Mouse (Mus musculus) bone marrow macrophage, adult 2 months (primary cell): ENCODE results near the gene Polr2a. TPM values are rescaled to one million over a fixed set of nuclear protein-coding genes. Genes with fewer than 3 reads are reported as not detected.

Experiments
- H3K27ac ChIP-seq: 2 replicates; pipeline ENCODE4 v1.5.1; 2012; ENCODE audit warnings: low read depth, low read length; ENCODE audit not compliant: insufficient read depth
- H3K4me1 ChIP-seq: 2 replicates; pipeline ENCODE4 v1.6.1; 2012; ENCODE audit warnings: low read length; ENCODE audit not compliant: control insufficient read depth, insufficient read depth
- H3K4me3 ChIP-seq: 2 replicates; pipeline ENCODE4 v1.5.1; 2012; ENCODE audit warnings: mild to moderate bottlenecking, low read length, moderate library complexity; ENCODE audit not compliant: insufficient read depth
- CTCF ChIP-seq: IDR thresholded peaks from 2 replicates; pipeline ENCODE4 v1.5.1; 2012; ENCODE audit warnings: low read depth, mild to moderate bottlenecking, low read length, moderate library complexity
- POLR2A ChIP-seq: IDR thresholded peaks from 2 replicates; pipeline ENCODE4 v1.6.1; 2012; ENCODE audit warnings: mild to moderate bottlenecking, low read depth, low read length, borderline replicate concordance
- polyA plus RNA-seq: library from polyadenylated mRNA; stranded (reverse); fragments of >200 nt; gene quantifications from 2 replicates; pipeline ENCODE4 v1.2.4, GENCODE M21; 2012; ENCODE audit not compliant: missing spikeins, insufficient read depth, insufficient read length

The Polr2a gene
- polyA plus RNA-seq, 1 experiment = 69.7 TPM

DNA sequence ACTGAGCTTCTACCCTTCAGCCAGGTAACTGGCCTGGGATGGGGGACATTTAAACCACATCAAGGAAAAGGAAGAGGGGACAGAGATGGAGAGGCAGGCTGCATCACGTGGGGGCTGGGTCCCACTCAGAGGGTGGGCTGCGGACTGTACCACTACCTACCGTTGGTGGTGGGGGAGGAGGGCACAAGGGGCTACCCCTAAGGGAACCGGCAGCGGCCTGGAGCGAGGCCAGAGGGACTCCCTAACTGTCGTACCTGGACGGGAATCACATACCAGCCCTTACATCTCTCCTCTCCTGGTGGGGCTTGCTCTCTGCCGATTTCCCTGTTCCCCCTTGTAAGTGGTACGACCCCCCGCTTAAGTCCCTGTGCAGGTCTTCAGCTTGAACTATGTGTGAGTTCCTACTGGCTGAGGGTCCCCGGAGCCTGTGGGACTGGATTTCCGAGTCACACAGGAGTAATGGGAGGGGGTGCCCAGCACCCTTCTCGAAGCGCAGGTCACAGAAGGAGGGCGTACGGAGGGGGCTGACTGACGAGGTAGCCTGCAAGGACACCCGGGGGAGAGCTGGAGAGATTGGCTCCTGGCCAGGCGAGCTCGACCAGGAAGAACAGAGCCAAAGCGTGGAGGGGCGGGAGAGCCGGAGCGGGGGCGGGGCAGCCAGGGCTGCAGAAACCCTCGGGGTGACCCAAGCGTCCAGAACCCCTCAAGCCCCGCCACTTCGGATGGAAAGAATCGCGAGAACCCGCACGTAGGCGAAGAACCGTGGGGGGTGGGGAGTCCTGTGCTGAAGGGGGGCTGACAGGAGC lies 42.2 kb upstream of the Polr2a start:
- TF ChIP-seq CTCF = no peak
- TF ChIP-seq POLR2A = no peak
- Histone ChIP-seq H3K4me3 (peak overlapping the region; percentile 75), H3K27ac (peak overlapping the region; percentile 94), H3K4me1 (peaks cover 26% of the 10 kb centered on the region)

DNA sequence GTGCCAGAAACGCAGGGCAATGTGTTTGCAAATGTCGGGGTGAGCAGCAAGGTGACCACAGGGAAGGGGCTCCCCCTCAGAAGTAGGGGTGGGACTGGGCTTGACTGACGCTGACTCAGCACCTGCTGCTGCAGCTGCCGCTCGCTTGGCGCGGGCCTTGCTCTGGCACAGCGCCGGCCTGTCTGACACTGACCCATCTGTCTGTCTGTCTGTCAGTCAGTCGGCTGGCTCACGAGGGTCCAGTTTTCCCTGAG lies 41.6 kb upstream of the Polr2a start:
- Histone ChIP-seq H3K4me3 (peak overlapping the region; percentile 75), H3K4me1 (peaks cover 26% of the 10 kb centered on the region), H3K27ac (peak overlapping the region; percentile 94)
- TF ChIP-seq CTCF = no peak

DNA sequence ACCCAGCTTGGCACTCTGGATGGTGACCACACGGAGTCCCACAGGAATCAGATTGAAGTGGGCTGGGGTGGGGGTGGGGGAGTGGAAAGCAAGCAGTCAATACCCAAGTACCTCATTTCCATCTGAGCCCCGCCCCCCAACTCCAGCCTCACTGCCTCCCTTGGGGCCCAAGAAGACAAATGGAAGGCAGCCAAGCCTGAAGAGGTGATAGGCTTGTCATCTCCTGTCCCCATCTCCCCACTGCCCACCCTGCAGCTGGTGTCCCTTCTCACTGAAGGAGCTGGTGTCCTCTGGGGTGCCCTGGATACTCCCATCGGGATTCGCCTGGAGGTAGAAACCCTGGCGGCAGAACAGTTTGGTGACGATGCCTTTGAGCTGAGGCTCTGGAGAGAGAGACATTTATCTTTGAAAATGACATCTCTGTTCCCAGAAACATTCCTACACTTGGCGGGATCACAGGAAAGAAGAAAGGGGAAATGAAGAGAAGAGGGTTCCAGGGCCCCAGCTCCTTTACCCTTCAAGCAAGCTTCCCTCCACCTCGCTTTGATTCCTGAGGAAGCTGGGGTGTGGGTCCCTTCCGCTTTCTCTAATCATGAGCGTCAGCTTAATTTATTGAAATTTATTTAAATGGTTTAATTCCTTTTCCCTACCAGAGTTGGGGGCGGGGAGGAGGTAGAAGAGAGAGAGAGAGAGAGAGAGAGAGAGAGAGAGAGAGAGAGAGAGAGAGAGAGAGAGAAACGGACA lies 41.1 kb upstream of the Polr2a start:
- H3K4me1 ChIP-seq = peaks cover 29% of the 10 kb centered on the region
- peak overlapping the region; percentile 75 for H3K4me3 ChIP-seq
- TF ChIP-seq POLR2A (no peak), CTCF (0 out of 2 replicates have a peak, but pooled peaks have one; percentile 15)
- H3K27ac ChIP-seq = peak overlapping the region; percentile 94

DNA sequence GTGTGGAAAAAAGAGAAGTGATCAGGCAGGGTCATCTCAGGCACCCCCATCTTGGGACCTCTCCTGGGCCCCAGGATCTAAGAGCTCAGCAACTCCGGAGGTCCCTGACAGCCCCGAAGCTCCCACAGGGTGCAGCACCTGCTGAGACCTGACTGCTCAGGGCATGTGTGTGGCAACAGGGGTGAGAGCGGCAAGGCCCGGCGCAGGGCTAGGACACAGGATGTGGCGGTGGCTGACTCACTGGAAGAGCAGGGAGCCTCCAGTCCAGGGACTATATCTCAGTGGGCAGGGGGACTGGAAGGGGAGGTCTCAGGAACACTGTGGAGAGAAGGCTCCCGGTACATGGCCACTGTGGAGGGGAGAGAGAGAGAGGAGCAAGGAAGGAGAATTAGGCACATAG lies 39.5 kb upstream of the Polr2a start:
- TF ChIP-seq CTCF (no peak), POLR2A (no peak)
- peaks cover 35% of the 10 kb centered on the region for H3K4me1 ChIP-seq
- H3K27ac ChIP-seq = peak overlapping the region; percentile 94
- peak overlapping the region; percentile 75 for H3K4me3 ChIP-seq

DNA sequence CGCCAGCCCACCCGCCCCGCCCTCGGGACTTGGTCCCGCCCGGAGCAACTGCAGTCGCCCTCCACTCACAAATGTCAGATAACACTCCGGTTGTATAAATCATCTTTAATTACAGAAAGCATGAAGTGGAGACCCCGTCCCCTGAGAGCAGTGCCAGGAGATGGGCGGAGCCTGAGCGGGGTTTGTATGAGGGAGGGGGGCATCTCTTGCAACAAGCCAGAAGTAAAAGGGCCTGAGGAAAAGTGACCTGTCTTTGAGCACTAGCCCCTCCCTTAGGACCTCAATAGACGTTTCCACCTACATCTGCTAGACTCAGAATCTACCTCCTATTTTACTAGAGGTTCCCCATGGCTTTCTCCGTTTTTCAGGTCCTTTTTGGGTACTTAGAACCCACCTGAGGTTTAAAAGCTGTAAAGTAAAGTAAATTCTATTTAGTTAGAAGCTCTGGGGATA lies 37.6 kb upstream of the Polr2a start:
- Histone ChIP-seq H3K27ac (no peak overlapping the region), H3K4me1 (peaks cover 37% of the 10 kb centered on the region), H3K4me3 (no peak overlapping the region; the same call in 1 of the 2 replicates)
- TF ChIP-seq CTCF (no peak), POLR2A (no peak)

DNA sequence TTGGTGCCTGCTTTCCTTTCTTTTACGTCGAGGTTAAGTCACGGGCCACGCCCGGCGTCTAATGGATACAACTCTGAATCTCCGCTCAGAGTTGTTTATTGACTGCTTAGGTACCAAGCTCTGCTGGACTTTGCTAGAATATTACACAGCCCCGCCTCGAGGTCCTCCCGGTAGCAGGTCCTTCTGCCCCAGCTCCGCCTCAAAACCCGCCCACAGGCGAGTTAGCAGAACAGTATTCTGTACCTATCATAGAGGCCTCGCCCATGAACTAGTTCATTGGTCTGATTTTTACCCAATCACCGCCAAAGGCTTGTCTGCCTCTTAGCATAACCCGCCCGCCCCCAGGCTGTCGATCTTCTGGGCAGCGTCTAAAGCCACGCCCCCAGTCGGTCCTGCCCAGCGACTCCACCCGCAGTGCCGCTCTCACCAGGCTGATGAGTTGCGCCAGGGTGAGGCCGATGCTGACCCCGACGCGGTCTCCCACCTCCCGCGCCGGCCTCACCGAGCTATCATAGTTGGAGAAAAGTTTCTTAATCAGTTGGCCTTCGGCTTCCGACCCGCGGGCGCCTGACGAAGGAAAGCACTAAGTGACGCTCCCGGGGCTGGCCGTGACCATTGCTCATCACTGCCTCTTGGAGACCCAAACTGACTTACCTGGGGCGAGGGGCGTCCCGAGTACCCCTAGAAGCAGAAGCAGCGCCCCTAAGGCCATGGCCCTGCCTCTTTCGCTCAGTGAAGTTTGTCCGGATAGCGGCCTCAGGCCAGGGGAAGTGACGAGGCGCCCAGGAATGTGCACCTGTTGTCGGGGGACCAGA lies 36.9 kb upstream of the Polr2a start, which contains the start of gene Chrnb1:
Chrnb1 (minus strand) TSS at position 776 of the 815 bp plus-strand sequence.
- peak within 1 kb of the TSS; percentile 62 for H3K4me3 ChIP-seq
- peak within 1 kb of the TSS; percentile 28; the same call in 1 of the 2 replicates for H3K27ac ChIP-seq
- peaks cover 37% of the 10 kb centered on the region for H3K4me1 ChIP-seq
- TF ChIP-seq CTCF (no peak), POLR2A (no peak)

DNA sequence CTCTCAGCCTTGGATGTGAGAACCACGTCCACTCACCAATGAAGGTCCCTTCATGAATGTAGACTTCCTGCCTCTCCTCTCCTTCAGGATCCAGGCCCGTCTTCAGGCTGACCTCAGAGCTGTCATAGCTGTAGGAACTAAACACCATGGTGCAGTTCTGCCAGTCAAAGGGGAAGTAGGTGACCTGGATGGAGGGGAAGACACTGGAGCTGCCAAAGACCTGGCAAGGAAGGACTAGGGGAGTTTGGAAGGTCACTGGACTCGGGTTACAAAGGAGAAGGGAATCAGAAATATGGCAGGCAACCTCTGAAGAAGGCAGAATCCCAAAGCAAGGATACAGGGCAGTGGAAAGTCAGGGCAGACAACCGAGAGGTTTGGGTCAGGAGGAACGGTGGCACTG lies 35.0 kb upstream of the Polr2a start:
- H3K4me3 ChIP-seq = no peak overlapping the region
- peaks cover 28% of the 10 kb centered on the region for H3K4me1 ChIP-seq
- H3K27ac ChIP-seq = no peak overlapping the region
- TF ChIP-seq CTCF (no peak), POLR2A (no peak)

DNA sequence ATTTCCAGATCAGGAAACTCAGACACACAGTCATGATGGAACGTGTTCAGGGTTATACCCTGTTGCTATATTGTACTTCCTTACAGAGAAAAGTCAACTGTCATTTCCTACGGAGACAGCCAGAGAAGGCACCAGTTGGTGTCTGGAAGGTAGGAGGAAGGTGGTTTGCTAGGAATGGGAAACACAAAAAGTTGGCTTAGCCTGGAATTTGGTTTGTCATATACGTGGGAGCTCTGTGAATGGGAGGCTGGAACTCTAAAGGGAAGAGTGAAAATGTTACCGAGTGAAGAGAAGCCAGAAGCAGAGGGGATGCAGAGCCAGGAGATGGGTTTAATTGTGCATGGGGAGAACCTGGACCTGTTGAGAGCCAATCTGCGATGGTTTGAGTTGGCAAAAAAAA lies 33.0 kb upstream of the Polr2a start:
- H3K27ac ChIP-seq = no peak overlapping the region
- TF ChIP-seq POLR2A = no peak
- no peak for TF ChIP-seq CTCF
- H3K4me1 ChIP-seq = peaks cover 17% of the 10 kb centered on the region
- H3K4me3 ChIP-seq = no peak overlapping the region

DNA sequence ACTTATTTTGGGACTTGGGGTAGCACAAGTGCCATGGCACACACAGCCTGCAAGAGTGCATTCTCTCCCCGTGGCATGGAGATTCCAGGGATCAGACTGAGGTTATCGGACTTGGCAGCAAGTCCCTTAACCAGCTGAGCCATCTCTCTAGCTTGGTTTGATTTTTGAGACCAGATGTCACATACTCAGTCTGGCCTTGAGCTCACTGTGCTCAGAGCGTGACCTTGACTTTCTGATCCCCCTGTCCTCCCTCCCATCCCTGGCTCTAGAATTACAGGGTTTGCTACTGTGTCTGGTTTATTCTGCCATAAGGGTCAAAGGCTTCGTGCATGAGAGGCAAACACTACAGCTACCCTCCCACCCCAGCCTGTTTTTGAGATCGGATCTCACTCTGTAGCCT lies 31.0 kb upstream of the Polr2a start:
- Histone ChIP-seq H3K4me3 (no peak overlapping the region), H3K4me1 (peaks cover 17% of the 10 kb centered on the region), H3K27ac (no peak overlapping the region)
- TF ChIP-seq POLR2A = no peak
- no peak for TF ChIP-seq CTCF
